Mouse (Mus musculus) midbrain, embryonic 13.5 days (tissue): ENCODE results near the gene Rasgef1b. TPM values are rescaled to one million over a fixed set of nuclear protein-coding genes. Genes with fewer than 3 reads are reported as not detected.

Experiments
- ATAC-seq: fragments of 200-750 bp; cut with Nextera tagmentation; 2 replicates; pipeline ENCODE4 v1.8.0; 2017; ENCODE audit warnings: mild to moderate bottlenecking, moderate TSS enrichment, moderate library complexity
- H3K27ac ChIP-seq: fragments of 300-500 bp; sonication (generic); 2 replicates; pipeline ENCODE4 v1.5.1; 2015; ENCODE audit warnings: inconsistent platforms, mild to moderate bottlenecking, moderate library complexity
- H3K27me3 ChIP-seq: fragments of 300-500 bp; sonication (generic); 2 replicates; pipeline ENCODE4 v1.6.1; 2015; ENCODE audit warnings: mild to moderate bottlenecking, inconsistent platforms
- H3K36me3 ChIP-seq: fragments of 300-500 bp; sonication (generic); 2 replicates; pipeline ENCODE4 v1.6.1; 2015; ENCODE audit warnings: mild to moderate bottlenecking, inconsistent platforms
- H3K4me1 ChIP-seq: fragments of 300-500 bp; sonication (generic); replicated peaks from 2 replicates; pipeline ENCODE4 v1.6.1; 2015; ENCODE audit warnings: inconsistent platforms
- H3K4me2 ChIP-seq: fragments of 300-500 bp; sonication (generic); replicated peaks from 2 replicates; pipeline ENCODE4 v1.6.1; 2015; ENCODE audit warnings: moderate library complexity, mild to moderate bottlenecking, inconsistent platforms
- H3K4me3 ChIP-seq: fragments of 300-500 bp; sonication (generic); replicated peaks from 2 replicates; pipeline ENCODE4 v1.5.1; 2015; ENCODE audit warnings: mild to moderate bottlenecking, inconsistent platforms
- H3K9ac ChIP-seq: fragments of 300-500 bp; sonication (generic); replicated peaks from 2 replicates; pipeline ENCODE4 v1.6.1; 2015; ENCODE audit warnings: mild to moderate bottlenecking, inconsistent platforms
- H3K9me3 ChIP-seq: fragments of 300-500 bp; sonication (generic); 2 replicates; pipeline ENCODE4 v1.6.1; 2016; ENCODE audit warnings: mild to moderate bottlenecking, inconsistent platforms
- WGBS: fragments of 180-500 bp; shearing (Covaris S2); methylation state at CpG from one replicate; pipeline ENCODE4 v1.1.7; 2015; 5-methylcytosine and 5-hydroxymethylcytosine counted together
- polyA plus RNA-seq: library from polyadenylated mRNA; unstranded; fragments of >200 nt; fragmentation: Nextera tagmentation; extraction: Ambion mirVana; gene quantifications from 2 replicates; pipeline ENCODE4 v1.2.1, GENCODE M21; 2015

Rasgef1b gene
- polyA plus RNA-seq, 1 experiment from 2014 or later = 69.2 TPM

DNA sequence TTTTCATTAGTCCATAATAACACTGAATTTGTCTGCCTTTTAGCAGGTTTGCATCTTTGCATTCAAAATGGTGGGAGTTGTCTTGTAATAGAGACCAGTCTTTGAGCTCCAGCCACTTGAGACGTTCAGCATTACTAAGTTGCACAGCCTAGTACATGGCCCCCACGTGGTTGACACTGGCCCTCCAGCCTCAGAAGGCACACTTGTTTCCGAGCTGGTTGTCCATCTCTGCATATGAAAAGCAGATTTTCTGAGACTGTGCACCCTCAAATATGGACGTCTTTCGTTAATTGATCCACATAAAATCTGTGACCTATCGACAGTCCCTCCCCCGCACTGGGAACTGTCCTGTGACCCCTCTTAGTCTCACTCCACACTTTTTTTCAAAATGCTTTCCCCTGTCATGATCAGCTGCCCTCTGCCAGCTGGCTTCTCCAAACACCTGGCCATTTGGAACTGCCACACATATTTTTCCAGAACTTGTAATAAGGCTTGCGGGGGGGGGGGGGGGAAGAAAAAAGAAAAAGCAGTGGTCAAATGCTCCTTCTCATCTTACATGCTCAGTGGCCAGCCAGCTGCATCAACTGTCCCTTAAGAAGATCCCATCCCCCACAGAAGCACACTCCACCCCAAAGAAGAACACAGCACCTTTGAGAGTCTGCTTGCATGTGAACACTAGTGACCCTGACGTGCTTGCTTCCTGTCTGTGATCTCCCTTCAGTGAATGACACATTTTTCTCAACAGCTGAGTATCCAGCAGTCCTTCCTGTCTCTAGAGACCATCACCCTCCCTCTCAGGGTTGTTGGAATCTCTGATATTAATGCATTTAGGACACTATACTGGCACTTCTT is 231.7 kb downstream of the Rasgef1b start:
- Histone ChIP-seq H3K27me3 (no peaks in the 10 kb centered on the region; the same call in 1 of the 2 replicates), H3K36me3 (no peaks in the 10 kb centered on the region), H3K4me1 (peaks cover 35% of the 10 kb centered on the region), H3K4me2 (no peak overlapping the region), H3K4me3 (no peak overlapping the region), H3K27ac (0 out of 2 replicates have a peak overlapping the region, but pooled peaks have one; percentile 2), H3K9ac (no peak overlapping the region), H3K9me3 (no peaks in the 10 kb centered on the region)
- 69% methylated on average over 9 of the region's 9 CpGs for WGBS
- ATAC-seq = no peak

DNA sequence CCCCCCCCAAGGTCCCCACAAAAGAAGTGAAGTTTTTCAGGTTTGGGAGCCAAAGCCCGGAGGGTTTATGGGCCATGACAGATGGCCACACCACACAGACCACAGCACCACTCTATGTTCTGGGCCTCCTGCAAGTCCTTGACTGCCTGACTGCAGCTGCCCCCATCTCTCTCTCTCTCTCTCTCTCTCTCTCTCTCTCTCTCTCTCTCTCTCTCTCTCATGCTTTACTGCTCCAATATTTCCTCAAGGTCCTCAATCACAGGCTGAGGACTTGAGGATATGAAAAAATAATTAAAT is 232.8 kb downstream of the Rasgef1b start:
- Histone ChIP-seq H3K9me3 (no peaks in the 10 kb centered on the region), H3K4me2 (no peak overlapping the region), H3K4me3 (no peak overlapping the region), H3K4me1 (peaks cover 35% of the 10 kb centered on the region), H3K27ac (no peak overlapping the region), H3K36me3 (no peaks in the 10 kb centered on the region), H3K9ac (no peak overlapping the region), H3K27me3 (no peaks in the 10 kb centered on the region; the same call in 1 of the 2 replicates)
- WGBS = 50% methylated on average over 1 of the region's 1 CpGs
- ATAC-seq = peak; percentile 63; the same call in 1 of the 2 replicates

DNA sequence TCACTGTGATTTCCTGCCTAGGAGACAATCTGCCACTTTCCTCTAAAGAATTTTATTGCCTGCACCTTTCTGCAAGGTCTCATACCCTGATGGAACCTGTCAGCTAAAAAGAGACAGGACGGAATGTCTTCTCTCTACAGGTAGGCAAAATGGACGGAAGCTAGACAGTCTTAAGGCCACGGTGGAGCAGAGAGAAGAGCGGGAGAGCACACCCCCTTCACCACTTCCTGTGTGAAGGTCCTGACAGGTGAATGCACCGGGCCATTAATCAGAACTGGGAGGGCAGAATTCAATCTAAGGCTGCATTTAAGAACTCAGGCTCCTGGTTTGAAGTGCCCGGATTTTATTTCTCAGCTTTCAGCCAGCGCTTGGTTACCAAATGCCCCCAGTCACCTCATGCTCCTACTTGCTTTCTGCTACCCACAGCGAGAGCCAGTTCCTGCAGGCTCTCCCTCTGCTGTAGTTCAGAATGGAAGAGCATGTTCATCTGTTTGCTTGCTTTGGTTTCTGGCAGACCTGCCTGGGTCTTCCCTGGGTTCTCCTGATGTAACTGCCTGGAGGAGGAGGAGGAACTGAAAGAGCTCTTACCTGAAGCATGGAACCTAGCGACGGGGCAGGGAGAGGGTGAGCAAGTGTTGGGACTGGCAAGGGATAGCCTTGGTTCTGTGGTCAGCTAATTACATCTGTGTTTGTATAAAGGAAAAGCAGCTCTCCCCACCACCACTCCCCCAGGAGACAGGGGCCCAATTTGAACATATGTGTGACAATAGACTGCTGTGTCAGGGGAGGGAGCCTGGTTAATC is 233.3 kb downstream of the Rasgef1b start:
- no peak overlapping the region for H3K9ac ChIP-seq
- no peak overlapping the region; the same call in 1 of the 2 replicates for H3K27ac ChIP-seq

DNA sequence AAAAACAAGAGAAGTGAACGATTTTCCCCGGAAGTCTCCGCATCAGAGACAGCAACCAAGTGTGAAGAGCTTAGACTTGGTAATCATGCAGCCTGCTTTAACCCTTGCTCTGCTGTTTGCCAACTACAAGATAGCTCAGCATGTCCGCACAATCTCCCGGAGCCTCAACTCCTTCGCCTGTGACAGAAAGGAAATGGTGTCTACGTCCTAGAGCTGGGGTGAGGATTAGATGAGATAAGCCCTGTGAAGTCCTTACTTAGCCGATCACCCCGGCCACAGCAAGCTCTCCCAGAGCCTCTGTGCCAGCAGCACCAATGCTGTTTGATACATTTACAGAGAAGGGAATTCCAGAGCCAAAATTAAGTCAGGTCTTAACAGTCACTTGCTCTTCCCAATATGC is 235.0 kb downstream of the Rasgef1b start:
- H3K4me3 ChIP-seq = no peak overlapping the region
- H3K9me3 ChIP-seq = no peaks in the 10 kb centered on the region
- no peaks in the 10 kb centered on the region for H3K36me3 ChIP-seq
- no peak overlapping the region for H3K9ac ChIP-seq
- ATAC-seq = no peak
- peaks cover 4% of the 10 kb centered on the region; the same call in 1 of the 2 replicates for H3K27me3 ChIP-seq
- 35% methylated on average over 9 of the region's 9 CpGs for whole genome bisulfite sequencing
- H3K4me1 ChIP-seq = peaks cover 35% of the 10 kb centered on the region
- no peak overlapping the region for H3K4me2 ChIP-seq
- no peak overlapping the region for H3K27ac ChIP-seq

More for the DNA sequence above, 233.3 kb downstream of the Rasgef1b start:
- no peaks in the 10 kb centered on the region; the same call in 1 of the 2 replicates for H3K27me3 ChIP-seq
- H3K9me3 ChIP-seq = no peaks in the 10 kb centered on the region
- no peak overlapping the region for H3K4me2 ChIP-seq
- H3K4me1 ChIP-seq = peaks cover 35% of the 10 kb centered on the region
- WGBS = 74% methylated on average over 10 of the region's 10 CpGs
- no peak overlapping the region for H3K4me3 ChIP-seq
- ATAC-seq = peak; percentile 53; the same call in 1 of the 2 replicates
- H3K36me3 ChIP-seq = no peaks in the 10 kb centered on the region

DNA sequence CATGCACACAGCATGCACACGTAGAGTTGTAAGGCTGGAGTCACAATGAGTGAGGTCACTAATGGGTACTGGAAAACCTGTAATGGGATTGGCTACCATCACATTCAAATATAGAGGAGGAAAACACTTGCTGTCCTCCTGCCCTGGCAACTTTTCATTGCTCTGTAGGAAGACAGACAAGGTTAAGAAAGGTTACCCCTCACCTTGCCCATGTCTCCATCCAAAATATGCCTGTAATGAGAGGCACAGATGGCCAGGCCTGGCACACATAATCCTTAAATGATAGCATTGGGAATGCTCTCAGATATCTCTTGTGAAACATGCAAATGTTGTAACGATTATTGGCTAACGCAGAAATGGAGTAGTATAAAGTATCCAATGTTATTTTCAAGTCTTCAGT is 235.8 kb downstream of the Rasgef1b start:
- no peak overlapping the region for H3K27ac ChIP-seq
- no peaks in the 10 kb centered on the region for H3K36me3 ChIP-seq
- H3K4me3 ChIP-seq = no peak overlapping the region
- no peaks in the 10 kb centered on the region for H3K9me3 ChIP-seq
- 81% methylated on average over 3 of the region's 3 CpGs for WGBS
- H3K4me2 ChIP-seq = no peak overlapping the region
- ATAC-seq = no peak
- no peak overlapping the region for H3K9ac ChIP-seq
- peaks cover 35% of the 10 kb centered on the region for H3K4me1 ChIP-seq
- H3K27me3 ChIP-seq = peaks cover 9% of the 10 kb centered on the region; the same call in 1 of the 2 replicates

DNA sequence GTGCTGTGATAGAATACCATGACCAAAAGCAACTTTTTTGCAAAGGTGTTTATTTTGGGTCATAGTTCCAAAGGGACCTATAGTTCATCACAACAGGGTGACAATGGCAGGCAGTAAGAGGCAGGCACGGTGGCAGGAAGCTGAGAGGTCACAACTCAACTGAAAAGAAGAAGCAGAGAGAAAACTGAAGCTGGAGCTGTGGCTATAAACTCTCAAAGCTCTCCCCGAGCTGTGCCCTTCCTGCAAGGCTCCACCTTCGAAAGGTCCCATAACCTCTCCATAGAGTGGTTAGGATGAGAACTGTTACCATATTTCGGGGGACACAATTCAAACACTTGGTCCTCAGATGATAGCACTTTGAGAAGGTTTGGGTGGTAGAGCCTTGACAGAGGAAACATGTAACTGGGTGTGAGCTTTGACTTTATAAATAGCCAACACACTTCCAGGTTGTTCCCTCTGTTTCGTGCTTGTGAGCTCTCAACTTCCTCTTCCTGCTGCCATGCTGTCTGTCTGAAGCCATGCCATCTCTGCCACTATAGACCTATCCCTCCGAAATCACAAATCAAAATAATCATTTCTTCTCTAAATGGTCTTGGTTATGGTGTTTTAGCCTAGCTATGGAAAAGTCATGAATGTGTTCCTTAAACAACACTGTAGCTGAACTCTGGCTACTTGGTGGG is 240.2 kb downstream of the Rasgef1b start:
- Histone ChIP-seq H3K4me3 (no peak overlapping the region), H3K36me3 (no peaks in the 10 kb centered on the region), H3K4me1 (peaks cover 15% of the 10 kb centered on the region), H3K9ac (no peak overlapping the region), H3K9me3 (no peaks in the 10 kb centered on the region), H3K4me2 (no peak overlapping the region), H3K27ac (no peak overlapping the region), H3K27me3 (peaks cover 24% of the 10 kb centered on the region)
- no peak for ATAC-seq
- 88% methylated on average over 6 of the region's 6 CpGs for WGBS

DNA sequence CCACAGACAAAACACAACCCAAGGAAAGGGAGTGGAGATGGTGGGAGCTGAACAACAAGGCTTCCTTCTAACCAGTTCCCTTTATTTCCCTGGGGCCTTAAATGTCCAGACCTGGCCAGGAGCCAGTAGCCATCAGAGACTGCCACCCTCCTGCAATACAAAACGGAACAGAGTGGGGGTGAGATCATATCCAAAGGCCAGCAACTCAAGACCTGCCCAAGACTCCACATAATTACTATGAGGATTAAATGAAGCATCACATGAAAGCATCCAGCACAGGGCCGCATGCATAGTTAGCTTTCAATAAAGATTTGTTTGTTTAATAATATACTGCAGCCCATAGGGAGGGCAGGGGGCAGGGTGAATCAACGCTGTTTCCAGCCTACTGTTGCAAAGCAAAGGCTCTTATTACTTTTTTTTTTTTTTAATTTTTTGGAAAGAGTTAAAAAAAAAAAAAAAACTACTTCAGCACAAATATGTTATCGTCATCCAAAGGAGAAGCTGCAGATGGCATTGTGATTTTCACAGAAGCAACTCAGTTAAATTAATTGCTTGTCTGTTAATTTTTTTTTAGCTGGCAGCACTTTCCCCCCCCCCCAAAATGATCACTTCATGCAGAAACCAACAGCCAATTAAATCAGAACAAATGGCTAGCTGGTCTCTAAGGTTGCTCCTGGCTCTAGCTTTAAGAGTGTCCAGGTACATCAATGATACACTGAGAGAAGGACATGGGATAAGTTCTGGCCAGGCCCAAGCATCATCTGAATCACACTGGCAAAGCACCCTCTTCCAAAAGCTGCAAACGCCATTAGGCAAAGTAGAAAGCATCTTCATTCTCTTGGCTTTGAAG is 241.6 kb downstream of the Rasgef1b start:
- H3K4me3 ChIP-seq = no peak overlapping the region
- H3K9me3 ChIP-seq = no peaks in the 10 kb centered on the region
- no peak overlapping the region for H3K27ac ChIP-seq
- peaks cover 8% of the 10 kb centered on the region for H3K4me1 ChIP-seq
- peaks cover 37% of the 10 kb centered on the region for H3K27me3 ChIP-seq
- H3K4me2 ChIP-seq = no peak overlapping the region
- WGBS = 57% methylated on average over 5 of the region's 5 CpGs
- no peak overlapping the region for H3K9ac ChIP-seq
- H3K36me3 ChIP-seq = no peaks in the 10 kb centered on the region
- ATAC-seq = no peak

DNA sequence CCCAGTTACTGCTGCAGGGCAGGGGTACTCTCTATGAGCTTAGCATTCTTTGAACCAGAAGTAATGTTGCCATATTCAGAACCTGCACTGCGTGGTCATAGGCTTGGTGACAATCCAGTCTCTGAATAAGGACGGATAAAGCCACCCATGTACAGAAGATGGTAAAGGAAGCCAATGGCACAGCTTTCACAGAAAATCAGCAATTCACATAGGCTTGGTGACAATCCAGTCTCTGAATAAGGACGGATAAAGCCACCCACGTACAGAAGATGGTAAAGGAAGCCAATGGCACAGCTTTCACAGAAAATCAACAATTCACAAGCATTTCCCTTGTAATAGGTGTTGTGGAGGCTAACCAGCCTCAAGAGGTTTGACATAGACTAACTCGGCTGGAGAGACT is 245.7 kb downstream of the Rasgef1b start:
- H3K4me1 ChIP-seq = peaks cover 38% of the 10 kb centered on the region
- H3K9ac ChIP-seq = no peak overlapping the region
- ATAC-seq = no peak
- peaks cover 39% of the 10 kb centered on the region for H3K27me3 ChIP-seq
- H3K36me3 ChIP-seq = no peaks in the 10 kb centered on the region
- WGBS = 85% methylated on average over 5 of the region's 5 CpGs
- no peak overlapping the region for H3K4me2 ChIP-seq
- H3K9me3 ChIP-seq = no peaks in the 10 kb centered on the region
- H3K27ac ChIP-seq = no peak overlapping the region
- no peak overlapping the region for H3K4me3 ChIP-seq

DNA sequence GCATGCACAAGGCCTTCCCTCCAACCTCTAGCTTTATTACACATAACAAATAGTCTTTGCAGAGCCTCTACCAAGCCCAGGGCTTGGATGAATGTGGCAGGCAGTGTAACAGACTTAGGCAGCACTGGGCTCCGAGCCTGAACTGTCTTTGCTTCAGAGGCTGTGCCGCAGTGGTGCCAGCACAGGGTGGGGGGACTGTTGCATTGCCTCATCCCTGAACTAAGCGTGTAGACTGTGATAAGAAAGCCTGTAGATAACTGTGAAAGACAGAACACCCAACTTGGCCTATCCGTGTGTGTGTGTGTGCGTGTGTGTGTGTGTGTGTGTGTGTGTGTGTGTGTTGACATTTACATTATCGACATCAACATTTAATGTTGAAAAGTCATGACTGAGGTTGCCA is 246.3 kb downstream of the Rasgef1b start:
- H3K4me3 ChIP-seq = no peak overlapping the region
- peaks cover 43% of the 10 kb centered on the region for H3K27me3 ChIP-seq
- no peak overlapping the region for H3K9ac ChIP-seq
- no peak for ATAC-seq
- H3K27ac ChIP-seq = no peak overlapping the region
- no peaks in the 10 kb centered on the region for H3K9me3 ChIP-seq
- H3K36me3 ChIP-seq = no peaks in the 10 kb centered on the region
- peaks cover 40% of the 10 kb centered on the region for H3K4me1 ChIP-seq
- H3K4me2 ChIP-seq = no peak overlapping the region
- 95% methylated on average over 6 of the region's 6 CpGs for WGBS

DNA sequence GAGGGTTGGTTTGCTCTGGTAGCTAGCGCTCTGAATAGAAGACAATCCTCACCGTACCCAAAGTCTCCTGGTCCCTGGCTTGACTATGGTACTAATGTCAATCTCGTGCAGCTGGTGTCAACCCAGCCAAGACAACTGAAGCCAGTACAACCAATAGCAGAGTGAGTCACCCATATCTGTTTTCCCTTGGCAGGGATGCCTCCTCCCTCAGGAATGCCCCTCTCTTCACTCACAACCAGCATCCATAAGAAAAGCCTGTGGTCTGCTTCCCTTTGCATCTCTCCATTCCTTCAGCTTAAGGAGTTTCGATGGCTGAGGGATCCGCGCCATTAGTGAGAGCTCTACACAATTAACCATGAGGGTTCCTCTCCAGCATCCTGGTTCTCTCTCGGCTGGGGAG is 246.8 kb downstream of the Rasgef1b start:
- ATAC-seq = no peak
- Histone ChIP-seq H3K36me3 (no peaks in the 10 kb centered on the region), H3K9ac (no peak overlapping the region), H3K9me3 (no peaks in the 10 kb centered on the region), H3K27me3 (peaks cover 45% of the 10 kb centered on the region), H3K4me1 (peaks cover 38% of the 10 kb centered on the region), H3K4me2 (no peak overlapping the region), H3K4me3 (no peak overlapping the region), H3K27ac (no peak overlapping the region)
- WGBS = 97% methylated on average over 7 of the region's 7 CpGs
